Mouse (Mus musculus) testis, adult 2 months (tissue): ENCODE measurements around the gene Tapt1.

Experiments
- CTCF ChIP-seq: fragments of 200-500 bp; IDR thresholded peaks from 2 replicates; pipeline ENCODE4 v1.5.1; 2012; ENCODE audit warnings: low read depth, mild to moderate bottlenecking, inconsistent platforms, low read length, moderate library complexity; ENCODE audit not compliant: control insufficient read depth, insufficient read depth, insufficient replicate concordance
- POLR2A ChIP-seq: fragments of 200-500 bp; IDR thresholded peaks from 2 replicates; pipeline ENCODE4 v1.6.1; 2012; ENCODE audit warnings: low read depth, mild to moderate bottlenecking, inconsistent platforms, low read length, moderate library complexity; ENCODE audit not compliant: control insufficient read depth

GRCm38 (mm10) chr5:44239187-44240136 lies 13.0 kb upstream of the Tapt1 start:
- TF ChIP-seq CTCF (no peak), POLR2A (no peak)
